Mouse (Mus musculus): ENCODE measurements around the gene Mob3c.
A peak's percentile ranks its signal among the peaks of the same experiment; 100 is the strongest.

The Mob3c gene

GRCm38 (mm10) chr4:115827888-115828571 lies at the start of gene Mob3c:
TSS of gene Mob3c (plus strand) at chr4:115828092.
- peak; percentile 92 for DNase-seq

GRCm38 (mm10) chr4:115780269-115780668 lies 47.6 kb upstream of the Mob3c start:
- no peak for DNase-seq

- no peak for DNase-seq
These were observed 47.0 kb upstream of the Mob3c start, which contains the start of gene Tex38 for GRCm38 (mm10) chr4:115780918-115781317. TSS of gene Tex38 (minus strand) at chr4:115781018.

GRCm38 (mm10) chr4:115782026-115782805 lies 45.7 kb upstream of the Mob3c start:
- DNase-seq = no peak

- peak; percentile 64 for DNase-seq
These were observed 43.0 kb upstream of the Mob3c start, which contains the start of gene Atpaf1 for GRCm38 (mm10) chr4:115784769-115785510. TSS of gene Atpaf1 (plus strand) at chr4:115784812.

- peak; percentile 9 for DNase-seq
These were observed 42.3 kb upstream of the Mob3c start for GRCm38 (mm10) chr4:115785511-115786034.

GRCm38 (mm10) chr4:115790864-115791263 lies 37.0 kb upstream of the Mob3c start:
- DNase-seq = no peak

- DNase-seq = no peak
These were observed 32.5 kb upstream of the Mob3c start for GRCm38 (mm10) chr4:115795360-115795759.

- no peak for DNase-seq
These were observed 27.9 kb upstream of the Mob3c start for GRCm38 (mm10) chr4:115799981-115800380.

GRCm38 (mm10) chr4:115812326-115812725 lies 15.6 kb upstream of the Mob3c start:
- DNase-seq = no peak

- no peak for DNase-seq
These were observed 12.3 kb upstream of the Mob3c start for GRCm38 (mm10) chr4:115815606-115816005.

- DNase-seq = no peak
These were observed 7.7 kb upstream of the Mob3c start for GRCm38 (mm10) chr4:115820199-115820598.

- no peak for DNase-seq
These were observed 6.9 kb upstream of the Mob3c start for GRCm38 (mm10) chr4:115820944-115821343.

GRCm38 (mm10) chr4:115821431-115821830 lies 6.5 kb upstream of the Mob3c start:
- no peak for DNase-seq

- peak; percentile 76 for DNase-seq
These were observed 6.0 kb upstream of the Mob3c start for GRCm38 (mm10) chr4:115821928-115822327.

GRCm38 (mm10) chr4:115824178-115824577 lies 3.7 kb upstream of the Mob3c start:
- DNase-seq = peak; percentile 61

GRCm38 (mm10) chr4:115825271-115825670 lies 2.6 kb upstream of the Mob3c start:
- DNase-seq = no peak

- DNase-seq = no peak
These were observed 826 bp upstream of the Mob3c start for GRCm38 (mm10) chr4:115827066-115827465.

- no peak for DNase-seq
These were observed 381 bp upstream of the Mob3c start for GRCm38 (mm10) chr4:115827535-115827887.

- DNase-seq = no peak
These were observed 645 bp downstream of the Mob3c start for GRCm38 (mm10) chr4:115828572-115828902.

- DNase-seq = no peak
These were observed 2.6 kb downstream of the Mob3c start for GRCm38 (mm10) chr4:115830491-115830890.

- DNase-seq = no peak
These were observed 3.3 kb downstream of the Mob3c start for GRCm38 (mm10) chr4:115831221-115831620.

- DNase-seq = no peak
These were observed 4.1 kb downstream of the Mob3c start for GRCm38 (mm10) chr4:115832040-115832439.

Measured in lung, postnatal 36 days (tissue).